Mouse (Mus musculus): ENCODE results near the gene Gria1. TPM values are rescaled to one million over a fixed set of nuclear protein-coding genes. Genes with fewer than 3 reads are reported as not detected.

Gria1 gene
- polyA plus RNA-seq, 1 experiment from 2014 or later: 1.6 TPM

DNA sequence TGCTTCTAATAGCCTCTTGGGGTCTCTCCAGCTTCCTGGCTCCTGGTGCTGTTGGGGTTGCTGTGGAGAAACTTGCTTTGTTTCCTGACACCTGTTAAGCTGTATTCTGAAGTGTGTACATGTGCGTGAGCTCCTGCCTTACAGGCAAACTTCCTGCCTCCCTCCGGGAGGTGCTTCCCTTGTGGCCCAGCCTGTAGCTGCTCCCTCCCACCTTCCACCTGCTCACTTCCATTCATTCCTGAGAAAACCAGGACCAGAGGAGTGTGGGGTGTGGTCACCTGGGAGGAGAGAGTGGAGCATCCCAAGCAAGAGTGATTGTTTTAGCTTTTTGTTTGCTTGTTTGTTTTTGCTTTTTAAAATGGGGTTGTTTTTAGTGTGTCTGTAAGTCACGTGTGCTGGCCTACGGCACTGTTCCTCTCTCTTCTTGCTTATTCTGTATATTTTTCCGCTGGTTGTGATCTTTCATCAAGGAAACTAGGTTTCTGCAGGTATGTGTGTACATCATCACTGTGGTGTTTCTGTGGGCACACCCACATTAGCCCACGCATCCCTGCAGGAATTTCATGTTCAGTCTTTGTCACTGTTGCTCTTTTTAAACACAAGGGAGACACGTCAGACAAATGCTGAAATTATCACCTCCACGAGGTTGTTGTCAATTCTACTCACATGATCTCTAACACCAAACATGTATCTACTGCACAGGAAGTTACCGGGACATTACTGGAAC is 2.4 kb downstream of the Gria1 start:
- Histone ChIP-seq H3K4me3 (replicated peaks) (no peak overlapping the region), H3K4me1 (replicated peaks) (no peaks in the 10 kb centered on the region), H3K9me3 (no peaks in the 10 kb centered on the region), H3K27ac (no peak overlapping the region), H3K4me2 (replicated peaks) (no peak overlapping the region), H3K27me3 (replicated peaks) (no peaks in the 10 kb centered on the region), H3K36me3 (no peaks in the 10 kb centered on the region), H3K9ac (no peak overlapping the region)
- WGBS: 61% methylated on average over 9 of the region's 9 CpGs
- ATAC-seq: no peak

DNA sequence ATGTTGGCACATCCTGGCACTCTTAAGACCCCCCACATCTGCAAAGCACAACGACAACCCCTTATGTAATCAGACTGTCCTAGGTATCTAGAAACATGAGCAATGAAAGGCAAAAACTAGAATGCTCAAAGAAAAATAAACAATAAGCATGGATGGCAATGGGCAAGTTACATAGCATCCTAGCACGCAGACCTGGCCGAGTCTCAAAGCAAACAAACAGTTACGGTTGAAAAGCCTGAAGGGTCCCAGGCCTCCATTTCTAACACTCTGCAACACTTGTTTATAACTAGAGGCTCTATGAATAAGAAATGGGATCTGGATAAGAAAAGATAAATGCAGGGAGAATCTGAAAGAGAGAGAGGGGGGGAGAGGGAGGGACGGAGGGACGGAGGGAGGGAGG is 3.2 kb downstream of the Gria1 start:
- H3K9me3 ChIP-seq: no peaks in the 10 kb centered on the region
- 39% methylated on average over 6 of the region's 6 CpGs for WGBS
- H3K4me1 ChIP-seq (replicated peaks): no peaks in the 10 kb centered on the region
- H3K4me3 ChIP-seq (replicated peaks): no peak overlapping the region
- H3K9ac ChIP-seq: no peak overlapping the region
- ATAC-seq: no peak
- H3K36me3 ChIP-seq: no peaks in the 10 kb centered on the region
- H3K27me3 ChIP-seq (replicated peaks): no peaks in the 10 kb centered on the region
- H3K27ac ChIP-seq: no peak overlapping the region
- no peak overlapping the region for H3K4me2 ChIP-seq (replicated peaks)

DNA sequence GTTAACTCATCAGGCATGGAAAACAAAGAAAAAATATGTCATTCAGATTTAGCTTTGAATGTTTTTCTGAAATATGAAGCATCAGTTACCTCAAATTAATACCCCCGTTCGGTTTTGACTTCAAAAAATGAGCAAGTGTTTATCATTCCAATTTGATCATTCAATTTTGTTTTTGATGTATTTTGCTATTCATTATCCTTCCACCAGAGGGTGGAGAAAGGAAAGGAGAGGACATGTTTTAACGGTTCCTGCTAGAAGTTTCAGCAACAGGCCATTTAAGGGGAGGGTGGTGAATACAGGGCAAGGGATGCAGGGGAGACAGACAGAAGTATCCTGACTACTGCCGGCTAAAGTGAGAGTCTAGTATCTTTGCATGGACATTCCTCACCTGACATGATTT is 7.3 kb downstream of the Gria1 start:
- no peak overlapping the region for H3K4me2 ChIP-seq (replicated peaks)
- no peaks in the 10 kb centered on the region for H3K27me3 ChIP-seq (replicated peaks)
- no peak overlapping the region for H3K27ac ChIP-seq
- no peaks in the 10 kb centered on the region for H3K36me3 ChIP-seq
- no peaks in the 10 kb centered on the region for H3K4me1 ChIP-seq (replicated peaks)
- no peak for ATAC-seq
- no peaks in the 10 kb centered on the region for H3K9me3 ChIP-seq
- no peak overlapping the region for H3K4me3 ChIP-seq (replicated peaks)
- 54% methylated on average over 4 of the region's 4 CpGs for WGBS
- no peak overlapping the region for H3K9ac ChIP-seq

DNA sequence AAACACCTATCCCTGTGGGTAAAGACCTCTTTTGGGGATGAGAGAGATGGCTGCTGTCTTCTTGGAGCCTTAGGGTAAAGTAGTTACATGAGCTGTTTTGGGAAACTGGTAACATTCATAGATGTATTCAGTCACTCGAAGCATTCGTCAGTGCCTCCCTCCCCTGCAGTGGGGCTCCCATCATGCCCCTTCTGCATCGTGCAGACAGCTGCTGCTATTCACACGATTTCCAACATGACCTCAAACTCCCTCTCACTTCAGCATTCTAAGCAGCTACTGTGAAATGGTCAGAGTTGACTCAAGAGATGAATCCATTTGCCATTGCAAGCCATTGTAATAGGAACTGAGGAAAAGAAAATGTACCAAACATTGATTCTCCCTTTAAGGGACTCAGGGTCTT is 11.2 kb downstream of the Gria1 start:
- Histone ChIP-seq H3K9ac (no peak overlapping the region), H3K4me1 (replicated peaks) (no peaks in the 10 kb centered on the region), H3K27ac (no peak overlapping the region), H3K4me3 (replicated peaks) (no peak overlapping the region), H3K36me3 (no peaks in the 10 kb centered on the region), H3K4me2 (replicated peaks) (no peak overlapping the region), H3K27me3 (replicated peaks) (no peaks in the 10 kb centered on the region), H3K9me3 (no peaks in the 10 kb centered on the region)
- 64% methylated on average over 4 of the region's 4 CpGs for WGBS
- ATAC-seq: no peak

DNA sequence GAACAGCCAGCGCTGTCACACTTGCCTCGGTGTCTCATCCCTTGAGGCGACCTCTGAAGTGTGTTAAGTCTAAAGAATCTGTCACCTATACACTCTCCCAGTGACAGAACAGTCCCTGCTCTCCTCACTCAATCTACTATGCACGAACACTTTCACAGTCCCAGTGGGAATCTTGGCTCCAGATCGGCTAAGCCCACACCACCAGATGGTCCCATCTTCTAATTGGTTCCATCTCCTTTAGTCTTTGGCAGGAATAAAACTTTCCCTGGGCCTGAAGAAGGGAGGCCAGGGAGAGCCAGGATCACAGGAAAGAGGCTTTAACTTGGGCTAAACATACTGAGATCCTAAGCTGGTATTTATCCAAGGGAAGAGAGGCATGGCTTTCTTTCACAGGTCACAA is 19.3 kb downstream of the Gria1 start:
- 70% methylated on average over 5 of the region's 5 CpGs for WGBS
- no peak overlapping the region for H3K9ac ChIP-seq
- no peak overlapping the region for H3K4me3 ChIP-seq (replicated peaks)
- H3K4me2 ChIP-seq (replicated peaks): no peak overlapping the region
- no peaks in the 10 kb centered on the region for H3K36me3 ChIP-seq
- no peaks in the 10 kb centered on the region for H3K27me3 ChIP-seq (replicated peaks)
- no peak for ATAC-seq
- no peaks in the 10 kb centered on the region for H3K9me3 ChIP-seq
- no peak overlapping the region for H3K27ac ChIP-seq
- no peaks in the 10 kb centered on the region for H3K4me1 ChIP-seq (replicated peaks)

DNA sequence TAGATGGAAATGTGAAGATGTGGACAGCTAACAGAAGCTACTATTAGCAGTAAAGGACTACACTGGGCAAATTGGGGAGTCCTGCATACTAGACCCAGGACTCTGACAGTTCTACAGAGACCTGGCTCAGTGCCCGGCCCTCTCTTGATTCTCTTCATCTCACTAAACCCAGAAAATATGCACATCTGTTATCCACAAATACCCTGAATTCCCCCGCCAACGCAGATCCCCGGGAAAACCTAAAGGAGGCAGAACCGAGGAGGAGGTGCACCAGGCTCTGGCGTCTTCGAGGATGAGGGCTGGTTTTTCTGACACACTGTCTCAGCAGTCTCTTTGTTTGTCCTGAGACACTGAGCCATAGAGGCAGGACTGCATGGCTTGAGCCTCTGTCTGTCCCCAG is 27.6 kb downstream of the Gria1 start:
- no peaks in the 10 kb centered on the region for H3K36me3 ChIP-seq
- no peak overlapping the region for H3K4me2 ChIP-seq (replicated peaks)
- H3K4me1 ChIP-seq (replicated peaks): no peaks in the 10 kb centered on the region
- no peak overlapping the region for H3K9ac ChIP-seq
- H3K9me3 ChIP-seq: no peaks in the 10 kb centered on the region
- no peaks in the 10 kb centered on the region for H3K27me3 ChIP-seq (replicated peaks)
- WGBS: 50% methylated on average over 7 of the region's 7 CpGs
- no peak for ATAC-seq
- H3K4me3 ChIP-seq (replicated peaks): no peak overlapping the region
- no peak overlapping the region for H3K27ac ChIP-seq

DNA sequence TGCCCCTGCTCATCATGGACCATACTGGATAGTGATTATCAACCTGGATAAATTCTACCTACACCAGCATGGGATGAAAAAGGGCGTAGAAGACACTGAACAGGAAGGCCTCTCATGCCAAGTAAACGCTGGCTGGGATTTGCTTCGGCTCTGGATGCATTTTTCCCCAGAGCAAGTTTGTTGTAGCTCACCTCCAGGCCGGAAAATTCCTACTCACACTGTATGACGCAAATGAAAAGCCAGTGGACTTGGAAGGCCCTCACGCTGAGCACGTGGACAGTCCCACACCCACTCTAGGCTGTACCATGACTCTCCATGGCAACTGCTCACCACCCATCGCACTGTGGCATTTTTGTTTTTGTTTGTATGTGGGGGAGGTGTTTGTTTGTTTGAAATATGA is 28.1 kb downstream of the Gria1 start:
- Histone ChIP-seq H3K36me3 (no peaks in the 10 kb centered on the region), H3K27me3 (replicated peaks) (no peaks in the 10 kb centered on the region), H3K4me2 (replicated peaks) (no peak overlapping the region), H3K9me3 (no peaks in the 10 kb centered on the region), H3K4me1 (replicated peaks) (no peaks in the 10 kb centered on the region), H3K27ac (no peak overlapping the region), H3K4me3 (replicated peaks) (no peak overlapping the region), H3K9ac (no peak overlapping the region)
- WGBS: 81% methylated on average over 8 of the region's 8 CpGs
- ATAC-seq: no peak

DNA sequence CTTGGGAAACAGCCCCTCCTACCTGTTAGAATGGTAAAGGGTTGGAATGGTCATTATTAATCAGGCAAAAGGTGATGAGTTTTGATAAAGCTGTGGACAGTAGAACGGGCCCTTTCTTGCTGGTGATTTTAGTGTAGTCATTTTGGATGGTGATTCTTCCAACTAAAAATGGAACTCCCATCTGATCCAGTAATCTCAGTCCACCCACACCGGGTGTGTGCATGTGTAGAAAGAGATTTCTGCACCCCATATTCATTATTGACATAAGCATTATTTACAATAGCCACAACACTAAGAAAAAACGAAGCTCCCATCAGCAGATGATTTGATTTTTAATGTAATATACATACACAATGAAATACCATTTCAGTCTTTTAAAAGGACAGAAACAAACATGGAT is 30.9 kb downstream of the Gria1 start:
- Histone ChIP-seq H3K9me3 (no peaks in the 10 kb centered on the region), H3K36me3 (no peaks in the 10 kb centered on the region), H3K27ac (no peak overlapping the region), H3K4me2 (replicated peaks) (no peak overlapping the region), H3K4me1 (replicated peaks) (no peaks in the 10 kb centered on the region), H3K4me3 (replicated peaks) (no peak overlapping the region), H3K27me3 (replicated peaks) (no peaks in the 10 kb centered on the region), H3K9ac (no peak overlapping the region)
- WGBS: 78% methylated on average over 3 of the region's 3 CpGs
- ATAC-seq: no peak

DNA sequence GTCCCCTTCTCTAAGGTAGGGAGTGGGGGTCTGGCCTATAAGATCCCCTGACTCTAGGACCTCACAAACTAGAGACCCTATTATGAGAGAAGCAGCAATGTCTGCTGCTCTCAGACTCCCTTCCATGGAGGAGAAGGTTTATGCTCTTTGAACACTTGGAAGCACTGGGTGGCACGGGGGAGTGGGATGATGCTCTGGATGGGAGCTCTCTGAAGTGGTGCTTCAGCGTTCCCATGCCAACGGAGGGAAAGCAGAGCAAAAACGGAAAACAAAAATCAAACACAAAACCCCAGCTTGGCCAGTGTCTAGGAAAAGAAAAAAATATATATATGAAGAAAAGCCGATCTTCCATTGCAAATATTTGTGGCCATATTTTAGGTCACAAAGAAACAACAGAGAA is 33.0 kb downstream of the Gria1 start:
- Histone ChIP-seq H3K36me3 (no peaks in the 10 kb centered on the region), H3K27ac (no peak overlapping the region), H3K4me2 (replicated peaks) (no peak overlapping the region), H3K9me3 (no peaks in the 10 kb centered on the region), H3K4me3 (replicated peaks) (no peak overlapping the region), H3K4me1 (replicated peaks) (no peaks in the 10 kb centered on the region), H3K27me3 (replicated peaks) (no peaks in the 10 kb centered on the region), H3K9ac (no peak overlapping the region)
- ATAC-seq: no peak
- WGBS: 79% methylated on average over 5 of the region's 5 CpGs

DNA sequence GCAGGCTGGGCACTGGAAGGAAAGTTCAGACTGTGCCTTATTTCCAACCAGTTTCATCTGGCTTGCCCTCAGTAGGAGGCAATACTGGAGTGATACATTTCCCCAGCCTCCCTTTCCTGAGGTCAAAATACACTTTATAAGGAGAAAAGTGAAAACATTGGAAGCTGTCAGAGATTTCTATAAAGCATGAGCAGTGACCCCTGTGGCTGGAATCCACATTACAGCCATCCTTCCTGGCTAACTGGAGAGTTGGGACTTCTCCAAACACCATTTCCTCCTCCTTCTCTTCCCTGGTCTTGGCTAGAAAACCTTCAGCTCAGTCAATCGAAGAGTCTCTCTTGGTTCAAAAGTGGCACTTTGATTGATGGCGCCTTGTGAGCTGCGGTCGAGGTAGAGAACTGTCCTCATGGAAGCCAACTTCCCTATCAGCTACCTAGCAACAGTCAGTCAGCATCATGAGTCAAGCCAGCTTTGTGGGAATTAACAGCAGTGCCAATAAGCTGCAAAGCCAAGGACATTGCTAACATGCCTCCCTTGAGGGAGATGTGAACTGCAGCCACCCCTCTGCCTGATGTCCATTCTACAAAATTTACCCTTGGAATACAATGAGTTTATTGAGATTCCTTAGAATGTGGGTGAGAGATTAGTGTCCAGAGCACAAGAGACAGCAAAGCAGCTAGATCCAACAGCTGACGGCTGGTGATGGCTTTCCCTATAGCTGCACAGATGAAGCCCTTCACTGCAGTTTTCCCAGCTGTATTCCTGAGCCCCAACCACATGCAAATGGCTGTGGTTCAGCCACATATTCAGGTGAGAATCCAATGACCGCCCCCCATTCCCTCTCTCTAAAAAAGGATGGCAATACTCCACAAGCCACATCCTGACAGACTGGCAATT is 40.7 kb downstream of the Gria1 start:
- Histone ChIP-seq H3K4me3 (replicated peaks) (no peak overlapping the region), H3K27me3 (replicated peaks) (no peaks in the 10 kb centered on the region), H3K9ac (no peak overlapping the region), H3K4me1 (replicated peaks) (no peaks in the 10 kb centered on the region), H3K36me3 (no peaks in the 10 kb centered on the region), H3K9me3 (no peaks in the 10 kb centered on the region), H3K27ac (no peak overlapping the region), H3K4me2 (replicated peaks) (no peak overlapping the region)
- 70% methylated on average over 6 of the region's 6 CpGs for WGBS
- no peak for ATAC-seq

DNA sequence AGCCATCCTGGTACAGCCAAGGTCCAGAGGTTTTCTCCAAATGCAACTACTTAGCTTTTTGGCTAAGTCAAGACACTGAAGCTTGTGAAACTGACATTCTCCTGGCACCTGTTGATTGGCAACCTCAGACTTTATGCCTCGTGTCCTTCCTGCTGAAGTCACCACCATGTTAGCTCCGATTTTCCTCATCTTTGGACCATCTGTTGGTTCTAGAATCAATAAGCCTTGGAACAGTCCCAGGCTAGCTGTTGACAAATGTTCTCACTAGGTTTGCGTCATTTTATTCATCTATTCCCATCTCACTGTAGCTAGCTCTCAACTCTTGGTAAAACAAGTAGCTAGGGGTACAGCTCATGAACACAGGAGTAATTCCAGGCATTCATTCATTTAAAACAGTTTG is 51.3 kb downstream of the Gria1 start:
- Histone ChIP-seq H3K36me3 (no peaks in the 10 kb centered on the region), H3K4me1 (replicated peaks) (no peaks in the 10 kb centered on the region), H3K4me3 (replicated peaks) (no peak overlapping the region), H3K27me3 (replicated peaks) (no peaks in the 10 kb centered on the region), H3K4me2 (replicated peaks) (no peak overlapping the region), H3K27ac (no peak overlapping the region), H3K9ac (no peak overlapping the region), H3K9me3 (no peaks in the 10 kb centered on the region)
- WGBS: 79% methylated on average over 3 of the region's 3 CpGs
- ATAC-seq: no peak

DNA sequence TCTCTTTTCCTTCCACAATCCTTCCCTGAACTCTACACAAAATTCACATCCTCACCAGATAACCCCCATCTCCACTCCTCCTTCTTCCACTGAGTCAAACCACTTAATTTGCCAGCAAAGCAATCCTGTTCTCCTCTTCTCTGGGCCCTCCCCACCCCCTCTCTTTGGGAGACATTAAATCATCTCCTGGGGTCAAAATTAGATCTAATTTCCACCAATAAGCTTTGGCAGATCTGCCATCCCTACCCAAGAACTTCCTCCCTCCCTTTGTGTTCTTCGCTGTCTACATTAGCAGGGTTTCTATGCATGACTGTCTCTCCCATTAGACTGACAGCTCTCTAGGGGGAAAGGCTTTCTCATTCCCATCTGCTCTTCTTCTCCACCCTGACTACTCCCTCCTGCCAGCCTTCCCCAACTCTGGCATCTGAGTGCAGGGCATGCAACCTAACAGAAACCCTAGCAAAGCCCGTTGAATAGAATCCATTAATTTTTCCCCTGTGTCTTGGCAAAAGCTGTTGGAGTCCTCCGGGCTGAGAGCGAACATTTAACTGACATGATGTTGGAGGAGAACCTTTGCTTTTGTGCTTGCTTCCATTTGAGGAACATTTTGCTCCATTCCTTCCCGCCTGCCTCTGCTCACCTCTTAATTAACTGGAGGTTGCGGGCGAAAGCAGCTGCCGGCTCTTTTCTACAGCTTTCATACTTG is 59.2 kb downstream of the Gria1 start:
- WGBS: 88% methylated on average over 8 of the region's 8 CpGs
- Histone ChIP-seq H3K36me3 (no peaks in the 10 kb centered on the region), H3K27ac (no peak overlapping the region), H3K27me3 (replicated peaks) (no peaks in the 10 kb centered on the region), H3K4me2 (replicated peaks) (no peak overlapping the region), H3K9me3 (no peaks in the 10 kb centered on the region), H3K4me1 (replicated peaks) (no peaks in the 10 kb centered on the region), H3K9ac (no peak overlapping the region), H3K4me3 (replicated peaks) (no peak overlapping the region)
- no peak for ATAC-seq

Measured in intestine, embryonic 15.5 days (tissue).